Mouse (Mus musculus): ENCODE data around the gene Kif2a. TPM values are rescaled to one million over a fixed set of nuclear protein-coding genes. Genes with fewer than 3 reads are reported as not detected.

Gene Kif2a
- total and polyA plus RNA-seq, 3 experiments: 16.3 to 85.5 (median 21.1) TPM

DNA sequence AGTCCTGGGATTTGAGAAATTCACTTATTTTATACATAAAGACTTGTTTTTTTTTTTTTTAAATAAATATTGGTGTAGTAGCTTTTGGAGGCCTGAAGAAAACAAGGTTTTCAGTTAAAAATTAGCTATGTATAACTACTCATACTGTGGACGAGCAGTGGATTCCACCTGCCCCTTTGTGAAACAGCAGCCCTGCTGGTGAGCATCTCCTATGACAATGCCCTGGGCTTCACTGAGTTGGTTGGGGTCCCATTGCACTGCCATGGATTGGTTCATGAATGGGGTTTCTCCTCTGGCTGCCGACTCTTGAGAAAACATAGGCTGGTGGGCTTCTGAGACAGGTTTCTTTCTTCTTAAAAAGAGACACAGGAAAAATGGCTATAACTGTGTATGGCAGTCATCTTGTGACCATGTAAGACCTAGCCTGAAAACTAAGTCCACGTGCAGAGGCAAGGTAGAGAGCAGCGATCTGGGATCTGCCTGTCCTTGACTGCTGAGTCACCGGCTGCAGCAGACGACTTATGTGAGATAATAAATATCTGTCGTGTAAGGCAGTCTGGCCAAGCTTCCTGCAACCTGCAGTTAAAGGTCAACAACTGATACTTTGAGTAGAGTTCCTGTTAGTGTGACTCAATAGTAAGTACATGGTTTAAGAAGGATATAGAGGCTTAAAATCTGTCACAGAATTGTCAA lies 41.3 kb upstream of the Kif2a start:
- H3K9ac ChIP-seq (ENCODE audit: insufficient read depth, low read depth): no peak overlapping the region
- no peaks in the 10 kb centered on the region for H3K9me3 ChIP-seq (replicated peaks; ENCODE audit: low read length)
- no peaks in the 10 kb centered on the region for H3K36me3 ChIP-seq (replicated peaks in 1 of 2; ENCODE audit: control insufficient read depth in 1 of 2, insufficient read depth in 1 of 2, low read length in 1 of 2)
- no peaks in the 10 kb centered on the region for H3K27me3 ChIP-seq (replicated peaks)
- H3K4me3 ChIP-seq (replicated peaks in 1 of 3; ENCODE audit: low read depth in 2 of 3, low read length in 2 of 3, poor library complexity in 1 of 3): no peak overlapping the region
- dilution Hi-C loops (cut with MboI; ENCODE audit: extremely low pct_ligation_motif_present, extremely low pct_unique_long_range_greater_than_20kb, low sequenced_read_pairs) (no loop called here), in situ Hi-C loops (cut with MboI; ENCODE audit: low pct_ligation_motif_present, low pct_unique_long_range_greater_than_20kb, low sequenced_read_pairs) (no loop called here)
- no peaks in the 10 kb centered on the region for H3K79me2 ChIP-seq (replicated peaks; ENCODE audit: control insufficient read depth, extremely low read depth, insufficient read depth, poor library complexity, severe bottlenecking)
- H3K4me2 ChIP-seq (ENCODE audit: insufficient read depth, low read depth, poor library complexity, severe bottlenecking): no peak overlapping the region
- TF ChIP-seq SMC3 (IDR thresholded peaks at IDR 0.05; ENCODE audit: low read depth, low read length) (no peak), JUN (IDR thresholded peaks at IDR 0.05; ENCODE audit: insufficient read depth, low read depth, low read length) (no peak)
- peaks cover 4% of the 10 kb centered on the region in 2 experiments; a peak in 2 of 4 replicates for H3K4me1 ChIP-seq (ENCODE audit: control insufficient read depth in 1 of 2, insufficient read depth in 2 of 2)
- no peak overlapping the region for H3K27ac ChIP-seq (ENCODE audit: insufficient read depth, low read depth)
- no peak for DNase-seq (ENCODE audit: extremely low read depth)

DNA sequence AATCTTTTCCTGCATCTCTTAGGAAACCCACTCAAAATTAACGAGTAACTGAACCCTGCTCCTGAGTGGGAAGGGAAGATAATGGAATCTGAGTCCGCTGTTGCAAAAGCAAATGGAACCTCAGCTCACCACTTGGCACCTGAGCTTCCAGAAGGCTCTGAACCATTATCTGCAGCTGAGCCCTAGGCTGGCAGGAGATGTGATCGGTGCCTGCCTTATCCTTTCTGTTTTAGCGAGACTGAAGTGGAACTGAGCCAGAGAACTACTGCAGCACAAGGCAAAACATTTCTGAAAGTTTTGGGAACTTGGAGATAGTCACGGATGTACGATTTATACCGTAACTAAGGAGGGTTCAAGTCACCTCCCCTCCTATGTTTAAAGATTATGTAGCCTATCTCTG lies 38.2 kb upstream of the Kif2a start:
- no peak for DNase-seq (ENCODE audit: extremely low read depth)
- Histone ChIP-seq H3K9me3 (replicated peaks; ENCODE audit: low read length) (no peaks in the 10 kb centered on the region), H3K27ac (ENCODE audit: insufficient read depth, low read depth) (no peak overlapping the region), H3K27me3 (replicated peaks) (no peaks in the 10 kb centered on the region), H3K79me2 (replicated peaks; ENCODE audit: control insufficient read depth, extremely low read depth, insufficient read depth, poor library complexity, severe bottlenecking) (no peaks in the 10 kb centered on the region), H3K4me1 (ENCODE audit: control insufficient read depth in 1 of 2, insufficient read depth in 2 of 2) (peaks cover 7 to 13% of the 10 kb centered on the region in 2 experiments; a peak in 3 of 4 replicates), H3K9ac (ENCODE audit: insufficient read depth, low read depth) (no peak overlapping the region), H3K36me3 (replicated peaks in 1 of 2; ENCODE audit: control insufficient read depth in 1 of 2, insufficient read depth in 1 of 2, low read length in 1 of 2) (no peaks in the 10 kb centered on the region), H3K4me3 (replicated peaks in 1 of 3; ENCODE audit: low read depth in 2 of 3, low read length in 2 of 3, poor library complexity in 1 of 3) (no peak overlapping the region), H3K4me2 (ENCODE audit: insufficient read depth, low read depth, poor library complexity, severe bottlenecking) (no peak overlapping the region)
- in situ Hi-C loops (cut with MboI; ENCODE audit: low pct_ligation_motif_present, low pct_unique_long_range_greater_than_20kb, low sequenced_read_pairs) (no loop called here), dilution Hi-C loops (cut with MboI; ENCODE audit: extremely low pct_ligation_motif_present, extremely low pct_unique_long_range_greater_than_20kb, low sequenced_read_pairs) (no loop called here)
- TF ChIP-seq MYC (IDR thresholded peaks at IDR 0.05; ENCODE audit: low read depth, low read length) (no peak), PAX5 (IDR thresholded peaks at IDR 0.05; ENCODE audit: low read length) (no peak)

DNA sequence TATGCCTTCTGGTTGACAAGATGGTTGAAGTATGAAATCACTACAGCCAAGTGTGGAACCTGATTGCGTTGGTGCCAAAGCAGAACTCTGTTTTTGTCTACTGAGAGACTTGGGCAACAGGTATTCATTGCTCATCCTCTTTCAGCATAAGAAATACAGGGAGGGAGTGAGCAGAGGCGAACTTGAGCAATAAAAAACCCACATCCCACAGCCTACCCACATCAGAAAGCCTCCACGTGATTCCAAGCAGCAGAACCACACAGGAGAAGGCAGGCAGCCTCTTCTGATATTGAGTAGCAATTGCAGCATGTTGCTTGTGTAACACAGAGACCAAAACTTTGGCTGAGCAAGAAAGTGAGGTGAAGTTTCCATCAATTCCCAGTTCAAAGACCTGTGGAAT lies 37.5 kb upstream of the Kif2a start:
- no peaks in the 10 kb centered on the region for H3K79me2 ChIP-seq (replicated peaks; ENCODE audit: control insufficient read depth, extremely low read depth, insufficient read depth, poor library complexity, severe bottlenecking)
- DNase-seq (ENCODE audit: extremely low read depth): no peak
- no peaks in the 10 kb centered on the region for H3K36me3 ChIP-seq (replicated peaks in 1 of 2; ENCODE audit: control insufficient read depth in 1 of 2, insufficient read depth in 1 of 2, low read length in 1 of 2)
- dilution Hi-C loops (cut with MboI; ENCODE audit: extremely low pct_ligation_motif_present, extremely low pct_unique_long_range_greater_than_20kb, low sequenced_read_pairs) (no loop called here), in situ Hi-C loops (cut with MboI; ENCODE audit: low pct_ligation_motif_present, low pct_unique_long_range_greater_than_20kb, low sequenced_read_pairs) (no loop called here)
- H3K27me3 ChIP-seq (replicated peaks): no peaks in the 10 kb centered on the region
- TF ChIP-seq CHD2 (IDR thresholded peaks at IDR 0.05; ENCODE audit: low read length): no peak
- TF ChIP-seq MEF2A (IDR thresholded peaks at IDR 0.05; ENCODE audit: borderline replicate concordance, low read depth, low read length): no peak
- no peak for TF ChIP-seq USF2 (conservative IDR thresholded peaks at IDR 0.05; ENCODE audit: low read depth, low read length)
- TF ChIP-seq IRF4 (IDR thresholded peaks at IDR 0.05; ENCODE audit: low read depth, low read length): no peak
- no peak for TF ChIP-seq SIN3A (IDR thresholded peaks at IDR 0.05; ENCODE audit: low read length)
- TF ChIP-seq POLR2A (IDR thresholded peaks at IDR 0.05; ENCODE audit: low read depth, low read length): no peak
- TF ChIP-seq ZMIZ1 (IDR thresholded peaks at IDR 0.05; ENCODE audit: low read depth, low read length): no peak
- no peak for TF ChIP-seq USF1 (IDR thresholded peaks at IDR 0.05; ENCODE audit: low read depth, low read length)
- TF ChIP-seq E2F4 (IDR thresholded peaks at IDR 0.05; ENCODE audit: insufficient replicate concordance, low read depth, low read length): no peak
- TF ChIP-seq ELF1 (IDR thresholded peaks at IDR 0.05; ENCODE audit: low read depth, low read length): no peak
- H3K9ac ChIP-seq (ENCODE audit: insufficient read depth, low read depth): no peak overlapping the region
- H3K9me3 ChIP-seq (replicated peaks; ENCODE audit: low read length): no peaks in the 10 kb centered on the region
- H3K4me2 ChIP-seq (ENCODE audit: insufficient read depth, low read depth, poor library complexity, severe bottlenecking): no peak overlapping the region
- H3K4me3 ChIP-seq (replicated peaks in 1 of 3; ENCODE audit: low read depth in 2 of 3, low read length in 2 of 3, poor library complexity in 1 of 3): no peak overlapping the region
- H3K27ac ChIP-seq (ENCODE audit: insufficient read depth, low read depth): no peak overlapping the region
- H3K4me1 ChIP-seq (ENCODE audit: control insufficient read depth in 1 of 2, insufficient read depth in 2 of 2): peaks cover 3 to 10% of the 10 kb centered on the region in 2 experiments; a peak in 3 of 4 replicates

Measured in CH12.LX (cell line).